Mouse (Mus musculus): Measurements from ENCODE around the gene Ctf1. TPM values are rescaled to one million over a fixed set of nuclear protein-coding genes. Genes with fewer than 3 reads are reported as not detected.

Gene Ctf1
- total RNA-seq (2015; ENCODE audit: low replicate concordance) (not detected in 2 replicates), total RNA-seq (2017; ENCODE audit: low replicate concordance) (not detected in 2 replicates)

GRCm38 (mm10) chr7:127712461-127713385 lies at the start of gene Ctf1:
Gene Ctf1 (plus strand): TSS chr7:127712736.
- ATAC-seq (replicated peaks; ENCODE audit: low FRiP score, poor library complexity, severe bottlenecking) = no peak

- ATAC-seq (replicated peaks; ENCODE audit: low FRiP score, poor library complexity, severe bottlenecking) = no peak
Observed at GRCm38 (mm10) chr7:127662926-127663325, 49.6 kb upstream of the Ctf1 start.

GRCm38 (mm10) chr7:127666066-127666654 lies 46.4 kb upstream of the Ctf1 start:
- no peak for ATAC-seq (replicated peaks; ENCODE audit: low FRiP score, poor library complexity, severe bottlenecking)

GRCm38 (mm10) chr7:127666679-127667078 lies 45.9 kb upstream of the Ctf1 start:
- ATAC-seq (replicated peaks; ENCODE audit: low FRiP score, poor library complexity, severe bottlenecking) = no peak

- no peak for ATAC-seq (replicated peaks; ENCODE audit: low FRiP score, poor library complexity, severe bottlenecking)
Observed at GRCm38 (mm10) chr7:127667171-127667570, 45.4 kb upstream of the Ctf1 start.

GRCm38 (mm10) chr7:127671880-127672774 lies 40.4 kb upstream of the Ctf1 start:
- no peak for ATAC-seq (replicated peaks; ENCODE audit: low FRiP score, poor library complexity, severe bottlenecking)

- ATAC-seq (replicated peaks; ENCODE audit: low FRiP score, poor library complexity, severe bottlenecking) = no peak
Observed at GRCm38 (mm10) chr7:127672776-127673175, 39.8 kb upstream of the Ctf1 start.

- peak; percentile 73 for ATAC-seq (replicated peaks; ENCODE audit: low FRiP score, poor library complexity, severe bottlenecking)
Observed at GRCm38 (mm10) chr7:127674977-127675376, 37.6 kb upstream of the Ctf1 start.

- 0 out of 2 replicates have a peak, but pooled peaks have one; percentile 5 for ATAC-seq (replicated peaks; ENCODE audit: low FRiP score, poor library complexity, severe bottlenecking)
Observed at GRCm38 (mm10) chr7:127675391-127675811, 37.1 kb upstream of the Ctf1 start.

- ATAC-seq (replicated peaks; ENCODE audit: low FRiP score, poor library complexity, severe bottlenecking) = peak; percentile 61
Observed at GRCm38 (mm10) chr7:127677077-127677476, 35.5 kb upstream of the Ctf1 start.

- no peak for ATAC-seq (replicated peaks; ENCODE audit: low FRiP score, poor library complexity, severe bottlenecking)
Observed at GRCm38 (mm10) chr7:127677609-127678008, 34.9 kb upstream of the Ctf1 start.

GRCm38 (mm10) chr7:127678811-127679210 lies 33.7 kb upstream of the Ctf1 start:
- ATAC-seq (replicated peaks; ENCODE audit: low FRiP score, poor library complexity, severe bottlenecking) = no peak

- no peak for ATAC-seq (replicated peaks; ENCODE audit: low FRiP score, poor library complexity, severe bottlenecking)
Observed at GRCm38 (mm10) chr7:127680541-127680940, 32.0 kb upstream of the Ctf1 start.

- no peak for ATAC-seq (replicated peaks; ENCODE audit: low FRiP score, poor library complexity, severe bottlenecking)
Observed at GRCm38 (mm10) chr7:127681888-127682553, 30.5 kb upstream of the Ctf1 start.

- no peak for ATAC-seq (replicated peaks; ENCODE audit: low FRiP score, poor library complexity, severe bottlenecking)
Observed at GRCm38 (mm10) chr7:127685304-127686018, 27.1 kb upstream of the Ctf1 start.

GRCm38 (mm10) chr7:127686740-127687449 lies 25.6 kb upstream of the Ctf1 start:
- no peak for ATAC-seq (replicated peaks; ENCODE audit: low FRiP score, poor library complexity, severe bottlenecking)

- no peak for ATAC-seq (replicated peaks; ENCODE audit: low FRiP score, poor library complexity, severe bottlenecking)
Observed at GRCm38 (mm10) chr7:127688935-127689334, 23.6 kb upstream of the Ctf1 start.

GRCm38 (mm10) chr7:127689626-127690280 lies 22.8 kb upstream of the Ctf1 start:
- no peak for ATAC-seq (replicated peaks; ENCODE audit: low FRiP score, poor library complexity, severe bottlenecking)

Data from erythroid progenitor cell, adult 5-6 weeks (primary cell).